Mouse (Mus musculus): ENCODE data around the gene Gm3854. TPM values are rescaled to one million over a fixed set of nuclear protein-coding genes. Genes with fewer than 3 reads are reported as not detected.
"Not testable (repeated sequence)": the region's sequence is repeated elsewhere in the genome, so short reads cannot be mapped to it uniquely, and the experiment has no call there.

The Gm3854 gene
- polyA plus RNA-seq, 1 experiment from 2014 or later: 2.3 TPM

- Histone ChIP-seq H3K4me1 (ENCODE audit: insufficient read depth, low read length) (peaks cover 10% of the 10 kb centered on the region), H3K27ac (ENCODE audit: low read length) (peak overlapping the region; percentile 89), H3K36me3 (ENCODE audit: insufficient read depth, low read length) (no peaks in the 10 kb centered on the region), H3K27me3 (ENCODE audit: insufficient read depth, low read length) (no peaks in the 10 kb centered on the region), H3K9me3 (ENCODE audit: low read length) (no peaks in the 10 kb centered on the region), H3K4me3 (ENCODE audit: low read length) (peak overlapping the region; percentile 52), H3K9ac (replicated peaks; ENCODE audit: low read length) (peak overlapping the region; percentile 66), H3K4me2 (replicated peaks; ENCODE audit: low read depth, low read length) (peak overlapping the region; percentile 61)
- 19% methylated on average over 7 of the region's 7 CpGs for WGBS
- no peak for ATAC-seq (ENCODE audit: low FRiP score, low TSS enrichment)
These were observed 18.2 kb downstream of the Gm3854 start for GRCm38 (mm10) chr7:6361756-6362155.

GRCm38 (mm10) chr7:6362268-6363046 is 18.9 kb downstream of the Gm3854 start:
- Histone ChIP-seq H3K4me3 (ENCODE audit: low read length) (peak overlapping the region; percentile 52), H3K27me3 (ENCODE audit: insufficient read depth, low read length) (no peaks in the 10 kb centered on the region), H3K27ac (ENCODE audit: low read length) (peak overlapping the region; percentile 89), H3K9me3 (ENCODE audit: low read length) (no peaks in the 10 kb centered on the region), H3K36me3 (ENCODE audit: insufficient read depth, low read length) (no peaks in the 10 kb centered on the region), H3K4me2 (replicated peaks; ENCODE audit: low read depth, low read length) (peak overlapping the region; percentile 61), H3K4me1 (ENCODE audit: insufficient read depth, low read length) (peaks cover 10% of the 10 kb centered on the region), H3K9ac (replicated peaks; ENCODE audit: low read length) (peak overlapping the region; percentile 66)
- 0% methylated on average over 38 of the region's 38 CpGs for WGBS
- ATAC-seq (ENCODE audit: low FRiP score, low TSS enrichment): peak; percentile 95

DNA sequence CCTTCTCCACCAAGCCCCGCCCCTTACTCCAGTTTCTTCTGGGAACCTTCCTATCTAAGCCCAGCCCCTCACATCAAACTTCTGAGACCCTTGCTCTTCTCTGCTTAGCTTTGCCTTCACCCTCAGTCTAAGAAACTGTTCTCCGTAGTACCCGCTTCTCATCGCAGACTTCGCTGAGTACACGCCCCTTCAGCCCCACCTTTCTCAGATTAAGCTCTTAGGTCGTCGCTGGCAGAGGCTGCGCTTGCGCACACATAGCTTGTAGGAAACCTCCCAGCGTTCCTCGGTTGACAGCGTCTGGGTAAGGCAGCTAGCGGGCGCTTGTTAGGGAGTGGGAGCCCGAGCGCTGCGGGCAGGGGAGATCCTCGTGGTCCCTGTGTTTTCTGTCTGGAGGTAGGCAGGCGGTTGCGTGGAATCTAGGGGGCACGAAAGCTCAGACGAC is 19.5 kb downstream of the Gm3854 start, which contains the start of gene Zfp78:
Gene Zfp78, plus strand, starts transcription at position 234 of the 442 bp plus-strand sequence.
- Histone ChIP-seq H3K4me3 (ENCODE audit: low read length) (peak within 1 kb of the TSS; percentile 52), H3K27ac (ENCODE audit: low read length) (peak within 1 kb of the TSS; percentile 89), H3K9me3 (ENCODE audit: low read length) (no peaks in the 10 kb centered on the region), H3K4me2 (replicated peaks; ENCODE audit: low read depth, low read length) (peak within 1 kb of the TSS; percentile 61), H3K36me3 (ENCODE audit: insufficient read depth, low read length) (no peaks in the 10 kb centered on the region), H3K4me1 (ENCODE audit: insufficient read depth, low read length) (peaks cover 10% of the 10 kb centered on the region), H3K9ac (replicated peaks; ENCODE audit: low read length) (peak within 1 kb of the TSS; percentile 66), H3K27me3 (ENCODE audit: insufficient read depth, low read length) (no peaks in the 10 kb centered on the region)
- WGBS: under 1% methylated on average over 23 of the region's 23 CpGs
- peak; percentile 88 for ATAC-seq (ENCODE audit: low FRiP score, low TSS enrichment)

- peaks cover 10% of the 10 kb centered on the region for H3K4me1 ChIP-seq (ENCODE audit: insufficient read depth, low read length)
- 48% methylated on average over 1 of the region's 1 CpGs for WGBS
- no peak overlapping the region for H3K9ac ChIP-seq (replicated peaks; ENCODE audit: low read length)
- ATAC-seq (ENCODE audit: low FRiP score, low TSS enrichment): no peak
- no peaks in the 10 kb centered on the region for H3K36me3 ChIP-seq (ENCODE audit: insufficient read depth, low read length)
- no peak overlapping the region for H3K4me2 ChIP-seq (replicated peaks; ENCODE audit: low read depth, low read length)
- no peak overlapping the region for H3K27ac ChIP-seq (ENCODE audit: low read length)
- H3K27me3 ChIP-seq (ENCODE audit: insufficient read depth, low read length): no peaks in the 10 kb centered on the region
- no peaks in the 10 kb centered on the region for H3K9me3 ChIP-seq (ENCODE audit: low read length)
- H3K4me3 ChIP-seq (ENCODE audit: low read length): no peak overlapping the region
These were observed 21.2 kb downstream of the Gm3854 start for GRCm38 (mm10) chr7:6364761-6365160.

DNA sequence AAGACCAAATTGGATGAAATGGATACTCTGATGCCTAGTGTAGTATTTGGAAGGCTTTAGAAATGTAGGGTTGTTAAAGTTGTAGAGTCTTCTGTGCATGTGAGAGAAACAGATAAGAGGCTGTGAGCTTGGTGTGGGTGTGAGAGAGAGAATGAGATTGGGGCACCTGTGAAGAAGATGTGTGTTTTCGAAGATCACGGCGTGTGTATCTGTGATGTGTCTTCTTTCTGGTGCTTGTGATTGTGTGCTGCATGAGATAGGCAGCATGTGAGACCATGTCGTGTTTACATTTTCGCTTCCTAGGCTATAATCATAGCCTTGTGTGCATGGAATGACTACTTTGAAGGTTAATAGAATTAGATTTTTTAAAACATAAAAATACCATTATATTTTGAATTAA is 23.6 kb downstream of the Gm3854 start:
- no peaks in the 10 kb centered on the region for H3K36me3 ChIP-seq (ENCODE audit: insufficient read depth, low read length)
- no peak overlapping the region for H3K9ac ChIP-seq (replicated peaks; ENCODE audit: low read length)
- peaks cover 6% of the 10 kb centered on the region for H3K4me1 ChIP-seq (ENCODE audit: insufficient read depth, low read length)
- WGBS: 94% methylated on average over 5 of the region's 5 CpGs
- H3K4me3 ChIP-seq (ENCODE audit: low read length): no peak overlapping the region
- no peak for ATAC-seq (ENCODE audit: low FRiP score, low TSS enrichment)
- no peaks in the 10 kb centered on the region for H3K9me3 ChIP-seq (ENCODE audit: low read length)
- no peak overlapping the region for H3K27ac ChIP-seq (ENCODE audit: low read length)
- no peaks in the 10 kb centered on the region for H3K27me3 ChIP-seq (ENCODE audit: insufficient read depth, low read length)
- H3K4me2 ChIP-seq (replicated peaks; ENCODE audit: low read depth, low read length): no peak overlapping the region

- H3K4me3 ChIP-seq (ENCODE audit: low read length); H3K36me3 ChIP-seq (ENCODE audit: insufficient read depth, low read length); H3K9ac ChIP-seq (replicated peaks; ENCODE audit: low read length); H3K9me3 ChIP-seq (ENCODE audit: low read length); H3K27me3 ChIP-seq (ENCODE audit: insufficient read depth, low read length); H3K4me2 ChIP-seq (replicated peaks; ENCODE audit: low read depth, low read length); H3K4me1 ChIP-seq (ENCODE audit: insufficient read depth, low read length); H3K27ac ChIP-seq (ENCODE audit: low read length); ATAC-seq (ENCODE audit: low FRiP score, low TSS enrichment): not testable (repeated sequence)
- WGBS: 78% methylated on average over 5 of the region's 5 CpGs
These were observed 24.6 kb downstream of the Gm3854 start for GRCm38 (mm10) chr7:6368146-6368545.

GRCm38 (mm10) chr7:6369460-6369859 is 25.9 kb downstream of the Gm3854 start:
- Histone ChIP-seq H3K4me2 (replicated peaks; ENCODE audit: low read depth, low read length) (no peak overlapping the region), H3K4me1 (ENCODE audit: insufficient read depth, low read length) (no peaks in the 10 kb centered on the region), H3K4me3 (ENCODE audit: low read length) (no peak overlapping the region), H3K9ac (replicated peaks; ENCODE audit: low read length) (no peak overlapping the region), H3K27me3 (ENCODE audit: insufficient read depth, low read length) (no peaks in the 10 kb centered on the region), H3K27ac (ENCODE audit: low read length) (no peak overlapping the region), H3K9me3 (ENCODE audit: low read length) (no peaks in the 10 kb centered on the region), H3K36me3 (ENCODE audit: insufficient read depth, low read length) (no peaks in the 10 kb centered on the region)
- ATAC-seq (ENCODE audit: low FRiP score, low TSS enrichment): no peak
- 84% methylated on average over 3 of the region's 3 CpGs for WGBS

GRCm38 (mm10) chr7:6372993-6373392 is 29.4 kb downstream of the Gm3854 start:
- no peak for ATAC-seq (ENCODE audit: low FRiP score, low TSS enrichment)
- 87% methylated on average over 3 of the region's 3 CpGs for WGBS
- no peak overlapping the region for H3K9ac ChIP-seq (replicated peaks; ENCODE audit: low read length)
- H3K4me3 ChIP-seq (ENCODE audit: low read length): no peak overlapping the region
- H3K4me1 ChIP-seq (ENCODE audit: insufficient read depth, low read length): no peaks in the 10 kb centered on the region
- no peaks in the 10 kb centered on the region for H3K36me3 ChIP-seq (ENCODE audit: insufficient read depth, low read length)
- no peaks in the 10 kb centered on the region for H3K27me3 ChIP-seq (ENCODE audit: insufficient read depth, low read length)
- no peaks in the 10 kb centered on the region for H3K9me3 ChIP-seq (ENCODE audit: low read length)
- no peak overlapping the region for H3K27ac ChIP-seq (ENCODE audit: low read length)
- no peak overlapping the region for H3K4me2 ChIP-seq (replicated peaks; ENCODE audit: low read depth, low read length)

- WGBS: 79% methylated on average over 8 of the region's 8 CpGs
- no peak overlapping the region for H3K9ac ChIP-seq (replicated peaks; ENCODE audit: low read length)
- H3K27me3 ChIP-seq (ENCODE audit: insufficient read depth, low read length): no peaks in the 10 kb centered on the region
- H3K9me3 ChIP-seq (ENCODE audit: low read length): no peaks in the 10 kb centered on the region
- no peak overlapping the region for H3K27ac ChIP-seq (ENCODE audit: low read length)
- peaks cover 10% of the 10 kb centered on the region for H3K4me1 ChIP-seq (ENCODE audit: insufficient read depth, low read length)
- H3K36me3 ChIP-seq (ENCODE audit: insufficient read depth, low read length): 0 out of 2 replicates have a peak, but pooled peaks cover 5% of the 10 kb centered on the region
- no peak overlapping the region for H3K4me2 ChIP-seq (replicated peaks; ENCODE audit: low read depth, low read length)
- ATAC-seq (ENCODE audit: low FRiP score, low TSS enrichment): no peak
- no peak overlapping the region for H3K4me3 ChIP-seq (ENCODE audit: low read length)
These were observed 34.9 kb downstream of the Gm3854 start for GRCm38 (mm10) chr7:6378441-6378840.

DNA sequence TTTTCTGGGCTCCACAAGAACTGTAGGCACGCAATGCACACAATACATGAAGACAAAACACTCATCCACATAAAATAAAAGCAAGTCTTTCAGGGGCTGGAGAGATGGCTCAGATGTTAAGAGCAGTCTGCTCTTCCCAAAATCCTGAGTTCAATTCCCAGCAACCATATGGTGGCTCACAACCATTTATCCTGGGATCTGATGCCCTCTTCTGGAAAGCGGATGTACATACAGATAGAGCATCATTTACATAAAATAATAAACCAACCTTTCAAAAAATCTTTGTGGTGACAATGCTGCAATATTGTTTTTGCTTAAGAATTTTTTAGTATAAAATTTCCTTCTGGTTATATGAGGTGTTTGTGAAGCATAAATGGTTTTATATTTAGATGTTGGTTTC is 37.9 kb downstream of the Gm3854 start:
- WGBS: 85% methylated on average over 2 of the region's 2 CpGs

More for the DNA sequence above, 37.9 kb downstream of the Gm3854 start:
- Histone ChIP-seq H3K27ac (ENCODE audit: low read length) (no peak overlapping the region), H3K9ac (replicated peaks; ENCODE audit: low read length) (no peak overlapping the region), H3K4me3 (ENCODE audit: low read length) (no peak overlapping the region), H3K27me3 (ENCODE audit: insufficient read depth, low read length) (no peaks in the 10 kb centered on the region), H3K4me1 (ENCODE audit: insufficient read depth, low read length) (peaks cover 16% of the 10 kb centered on the region), H3K4me2 (replicated peaks; ENCODE audit: low read depth, low read length) (no peak overlapping the region), H3K36me3 (ENCODE audit: insufficient read depth, low read length) (0 out of 2 replicates have a peak, but pooled peaks cover 7% of the 10 kb centered on the region), H3K9me3 (ENCODE audit: low read length) (no peaks in the 10 kb centered on the region)
- no peak for ATAC-seq (ENCODE audit: low FRiP score, low TSS enrichment)

Measured in kidney, embryonic 16.5 days (tissue).